Mouse (Mus musculus): ENCODE measurements at regions not wholly inside any gene's neighbourhood (a gene's known extent, or its start where the extent isn't known, plus 50 kb on each side); places are given as distances from the start of the nearest gene placed in this dataset.

DNA sequence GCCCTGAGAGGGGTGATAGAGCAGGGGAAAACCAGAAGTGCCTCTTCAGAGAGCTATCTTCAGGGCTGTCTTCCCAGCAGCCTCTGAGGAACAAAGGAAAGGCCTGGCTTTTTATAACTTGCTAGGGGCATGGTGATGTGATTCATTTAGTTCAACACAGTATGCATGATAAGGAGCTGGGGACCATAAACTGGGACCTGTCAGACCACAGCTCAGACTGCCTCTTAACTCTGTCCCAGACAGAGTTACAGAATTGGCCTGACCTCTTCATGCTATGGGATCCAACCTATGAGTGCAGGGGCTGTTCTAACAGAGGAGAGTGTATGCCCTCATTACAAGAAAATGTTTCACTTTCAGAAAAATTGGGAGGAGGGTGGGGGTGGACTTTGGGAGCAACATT is 59.3 kb upstream of the Il12b start:
- no peak for DNase-seq (ENCODE audit: low spot score in 2 of 2)

DNA sequence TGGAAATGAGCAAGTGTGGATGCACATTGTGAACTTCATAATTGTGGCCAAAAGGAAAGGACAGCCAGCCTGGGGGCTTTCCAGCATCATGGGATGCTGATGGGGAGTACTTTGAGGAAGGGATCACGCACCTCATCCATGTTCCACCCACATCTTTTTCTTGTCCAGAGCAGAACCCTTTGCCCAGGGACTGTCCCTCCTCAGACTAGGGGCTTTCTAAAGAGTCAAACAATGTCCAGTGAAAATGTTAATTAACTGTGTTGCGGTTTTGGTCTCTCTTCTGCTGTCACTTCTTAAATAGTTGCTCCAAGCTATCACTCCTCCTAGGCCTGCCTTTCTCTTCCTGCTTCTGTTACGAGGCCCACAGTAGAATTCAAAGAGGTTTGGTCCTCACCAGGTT is 51.6 kb upstream of the Il12b start:
- no peak for DNase-seq (ENCODE audit: low spot score in 2 of 2)

DNA sequence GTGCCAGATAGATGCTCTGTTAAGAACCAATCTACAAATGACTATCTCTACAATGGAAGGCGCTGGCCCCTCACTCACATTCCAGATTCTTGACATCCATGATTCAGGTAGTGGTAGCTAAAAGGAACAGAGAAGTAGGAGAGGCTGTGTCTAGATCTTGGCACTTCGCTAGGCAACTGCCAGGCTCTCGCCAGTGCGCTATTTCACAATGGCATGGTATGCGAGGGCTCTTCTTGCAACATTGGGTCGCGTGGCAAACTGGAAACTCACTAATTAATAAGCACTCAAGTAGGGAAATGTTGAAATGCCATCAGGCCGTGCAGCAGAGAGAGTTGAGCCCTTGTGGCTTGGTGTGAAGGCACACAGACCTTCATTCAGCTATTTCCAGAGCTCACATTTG is 50.3 kb upstream of the Il12b start:
- no peak for DNase-seq (ENCODE audit: low spot score in 2 of 2)
